Mouse (Mus musculus) thymus, adult 2 months (tissue): ENCODE results near the gene Stk33.

ENCODE experiments used
- CTCF ChIP-seq: fragments of 200-500 bp; IDR thresholded peaks from 2 replicates; pipeline ENCODE4 v1.5.1; 2012; ENCODE audit warnings: mild to moderate bottlenecking, control low read depth, low read length, moderate library complexity, borderline replicate concordance; ENCODE audit not compliant: control insufficient read depth, poor library complexity, insufficient read depth; ENCODE audit errors: extremely low read depth
- POLR2A ChIP-seq: fragments of 200-500 bp; IDR thresholded peaks from 2 replicates; pipeline ENCODE4 v1.6.1; 2012; ENCODE audit warnings: mild to moderate bottlenecking, low read length, control low read depth, moderate library complexity; ENCODE audit not compliant: control insufficient read depth, poor library complexity, insufficient read depth; ENCODE audit errors: extremely low read depth

DNA sequence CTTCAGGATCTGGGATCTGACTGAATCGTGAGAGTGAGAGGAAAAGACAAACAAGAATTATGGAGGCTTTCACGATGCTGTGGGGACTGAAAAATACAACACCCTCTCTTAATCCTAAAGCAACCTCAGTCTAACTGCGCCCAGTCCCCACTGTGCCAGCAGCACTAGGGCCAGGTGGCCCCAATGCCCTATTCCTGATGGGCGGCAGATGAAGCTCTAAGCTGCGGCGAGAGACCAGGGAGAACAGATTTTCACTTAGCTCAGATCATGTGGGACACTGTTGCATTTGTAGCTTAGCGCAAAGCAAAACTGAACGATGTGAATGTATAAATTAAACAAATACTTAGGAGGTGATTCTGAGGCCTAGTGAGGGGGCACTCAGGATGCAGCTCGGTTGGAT lies 113.7 kb downstream of the Stk33 start:
- no peak for TF ChIP-seq POLR2A
- no peak for TF ChIP-seq CTCF
